Mouse (Mus musculus) spleen, adult 2 months (tissue): Measurements from ENCODE around the gene Serpinb6b. TPM values are rescaled to one million over a fixed set of nuclear protein-coding genes. Genes with fewer than 3 reads are reported as not detected.

ENCODE experiments used
- DNase-seq, 2 experiments: peaks; one replicate each; pipeline versions ENCODE4 v3.0.0 to v3.0.0-alpha.2; 2012 to 2021; ENCODE audit warnings: low spot score in 2 of 2, low read depth in 1 of 2
- H3K27ac ChIP-seq: fragments of 200-500 bp; 2 replicates; pipeline ENCODE4 v1.5.1; 2012; ENCODE audit warnings: low read length, inconsistent platforms; ENCODE audit not compliant: insufficient read depth
- H3K27me3 ChIP-seq: fragments of 200-500 bp; 2 replicates; pipeline ENCODE4 v1.6.1; 2012; ENCODE audit warnings: mild to moderate bottlenecking, moderate library complexity, low read length, inconsistent platforms; ENCODE audit not compliant: control insufficient read depth, insufficient read depth
- H3K36me3 ChIP-seq: fragments of 200-500 bp; 2 replicates; pipeline ENCODE4 v1.6.1; 2012; ENCODE audit warnings: mild to moderate bottlenecking, low read length, inconsistent platforms; ENCODE audit not compliant: control insufficient read depth, insufficient read depth
- H3K4me1 ChIP-seq: fragments of 200-500 bp; 2 replicates; pipeline ENCODE4 v1.6.1; 2011; ENCODE audit warnings: inconsistent platforms; ENCODE audit not compliant: control insufficient read depth, insufficient read depth, insufficient read length
- H3K4me3 ChIP-seq: fragments of 200-500 bp; 2 replicates; pipeline ENCODE4 v1.5.1; 2011; ENCODE audit warnings: mild to moderate bottlenecking, inconsistent platforms; ENCODE audit not compliant: insufficient read depth, insufficient read length; ENCODE audit errors: extremely low read depth
- CTCF ChIP-seq: fragments of 200-500 bp; IDR thresholded peaks from 2 replicates; pipeline ENCODE4 v1.5.1; 2011; ENCODE audit warnings: mild to moderate bottlenecking, inconsistent platforms; ENCODE audit not compliant: insufficient read depth, insufficient read length, insufficient replicate concordance; ENCODE audit errors: extremely low read depth
- POLR2A ChIP-seq: fragments of 200-500 bp; IDR thresholded peaks from 2 replicates; pipeline ENCODE4 v1.6.1; 2011; ENCODE audit warnings: low read depth, low read length, inconsistent platforms
- WGBS: fragments of 180-500 bp; shearing (Covaris S2); methylation state at CpG from one replicate; pipeline ENCODE4 v1.1.7; 2018; 5-methylcytosine and 5-hydroxymethylcytosine counted together
- polyA plus RNA-seq: library from polyadenylated mRNA; depleted of rRNA; stranded (reverse); fragments of >200 nt; gene quantifications from 2 replicates; pipeline ENCODE4 v1.2.3, GENCODE M21; 2012; rRNA removed

Gene Serpinb6b
- polyA plus RNA-seq, 1 experiment = 13.0 TPM

DNA sequence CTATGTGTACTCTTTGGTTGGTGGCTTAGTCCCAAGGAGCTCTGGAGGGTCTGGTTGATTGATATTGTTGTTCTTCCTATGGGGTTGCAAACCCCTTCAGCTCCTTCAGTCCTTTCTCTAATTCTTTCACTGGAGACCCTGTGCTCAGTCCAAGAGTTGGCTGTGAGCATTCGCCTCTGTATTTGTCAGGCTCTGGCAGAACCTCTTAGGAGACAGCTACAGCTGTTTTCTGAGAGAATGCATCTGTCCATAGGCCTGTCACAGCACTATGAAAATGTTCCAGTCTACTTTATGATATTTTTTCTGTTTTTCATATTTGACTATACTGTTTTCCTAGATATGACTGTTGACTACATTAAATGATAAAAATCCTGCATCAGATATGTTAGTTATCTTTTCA lies 47.4 kb downstream of the Serpinb6b start:
- H3K36me3 ChIP-seq = peaks cover 18% of the 10 kb centered on the region
- 83% methylated on average over 1 of the region's 1 CpGs for WGBS
- DNase-seq = no peak

DNA sequence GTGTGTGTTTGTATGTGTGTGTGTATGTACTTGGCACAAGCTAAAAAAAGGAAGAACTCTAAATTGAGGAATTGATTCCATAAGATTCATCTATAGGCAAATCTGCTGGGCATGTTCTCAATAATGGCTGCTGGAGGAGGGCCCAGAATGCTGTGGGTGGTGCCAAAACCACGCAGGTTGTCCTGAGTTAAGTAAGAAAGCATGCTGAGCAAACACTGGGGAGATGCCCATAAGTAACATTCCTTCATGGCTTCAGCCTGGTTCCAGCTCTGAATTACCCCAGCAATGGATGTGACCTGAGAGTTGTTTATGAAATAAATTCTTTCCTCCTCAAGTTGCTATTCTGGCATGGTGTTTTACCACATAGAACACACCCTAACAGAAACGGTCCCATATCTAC lies 48.3 kb downstream of the Serpinb6b start:
- no peak for DNase-seq
- no peak for TF ChIP-seq CTCF
- TF ChIP-seq POLR2A = no peak
- 87% methylated on average over 2 of the region's 2 CpGs for WGBS

More for the DNA sequence above, 47.4 kb downstream of the Serpinb6b start:
- TF ChIP-seq POLR2A (no peak), CTCF (no peak)
- Histone ChIP-seq H3K4me3 (no peak overlapping the region), H3K27ac (no peak overlapping the region), H3K4me1 (no peaks in the 10 kb centered on the region), H3K27me3 (no peaks in the 10 kb centered on the region)

DNA sequence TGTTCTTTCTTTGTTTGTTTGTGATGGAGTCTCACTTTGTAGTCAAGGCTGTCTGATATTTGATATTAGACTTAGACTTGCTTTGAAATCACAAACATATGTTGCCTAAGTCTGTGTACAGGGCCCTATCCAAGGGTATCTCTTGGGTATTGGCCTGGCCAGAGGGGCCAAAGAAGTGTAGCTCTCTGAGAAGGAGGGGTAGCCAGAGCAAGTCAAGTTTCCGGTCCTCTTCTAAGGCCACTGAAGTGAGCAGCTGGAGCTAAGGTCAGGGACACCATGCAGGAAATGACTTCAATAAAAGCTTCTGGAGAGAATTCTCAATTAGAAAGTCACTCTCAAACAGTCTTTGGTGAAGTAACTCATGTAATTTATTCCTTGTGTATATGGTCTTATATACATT lies 57.4 kb downstream of the Serpinb6b start:
- H3K36me3 ChIP-seq = no peaks in the 10 kb centered on the region
- H3K4me3 ChIP-seq = no peak overlapping the region
- no peak overlapping the region for H3K27ac ChIP-seq
- H3K27me3 ChIP-seq = no peaks in the 10 kb centered on the region
- no peaks in the 10 kb centered on the region for H3K4me1 ChIP-seq
- WGBS = 97% methylated on average over 1 of the region's 1 CpGs
- no peak for DNase-seq
- TF ChIP-seq CTCF (no peak), POLR2A (no peak)

More for the DNA sequence above, 48.3 kb downstream of the Serpinb6b start:
- H3K36me3 ChIP-seq = peaks cover 15% of the 10 kb centered on the region
- no peaks in the 10 kb centered on the region for H3K27me3 ChIP-seq
- no peak overlapping the region for H3K4me3 ChIP-seq
- H3K27ac ChIP-seq = no peak overlapping the region
- H3K4me1 ChIP-seq = no peaks in the 10 kb centered on the region

DNA sequence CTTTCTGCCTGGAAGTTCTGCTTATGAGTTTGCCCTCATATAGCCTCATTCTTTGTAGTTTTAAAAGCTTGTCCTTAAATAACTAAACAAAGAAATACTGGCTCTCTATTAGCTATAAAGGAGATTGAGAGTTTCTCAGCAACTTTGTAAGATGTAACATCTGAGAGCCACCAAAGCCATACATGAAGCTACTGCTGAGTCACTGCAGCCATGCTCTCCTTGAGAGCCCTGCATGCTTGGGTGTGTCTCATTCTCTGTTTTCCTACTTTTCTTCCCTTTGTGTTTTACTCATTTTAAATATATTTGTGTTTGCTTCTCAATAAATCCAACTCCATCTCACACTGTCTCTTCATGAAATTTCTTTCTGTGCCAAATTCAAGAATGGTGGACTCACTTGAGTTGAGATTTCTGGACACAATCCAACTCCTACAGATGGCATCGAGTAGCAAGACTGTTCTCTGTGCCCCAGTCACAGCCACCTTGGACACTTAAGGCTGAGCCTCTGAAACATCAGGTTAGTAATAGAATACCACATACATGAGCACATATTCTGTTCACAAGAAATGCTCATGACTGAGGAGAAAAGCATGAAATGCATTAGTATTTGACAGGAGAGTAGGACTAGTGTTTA lies 61.5 kb downstream of the Serpinb6b start:
- no peak for DNase-seq
- Histone ChIP-seq H3K27ac (no peak overlapping the region), H3K4me3 (no peak overlapping the region), H3K27me3 (no peaks in the 10 kb centered on the region), H3K36me3 (no peaks in the 10 kb centered on the region), H3K4me1 (no peaks in the 10 kb centered on the region)
- WGBS = 35% methylated on average over 1 of the region's 1 CpGs
- no peak for TF ChIP-seq POLR2A

DNA sequence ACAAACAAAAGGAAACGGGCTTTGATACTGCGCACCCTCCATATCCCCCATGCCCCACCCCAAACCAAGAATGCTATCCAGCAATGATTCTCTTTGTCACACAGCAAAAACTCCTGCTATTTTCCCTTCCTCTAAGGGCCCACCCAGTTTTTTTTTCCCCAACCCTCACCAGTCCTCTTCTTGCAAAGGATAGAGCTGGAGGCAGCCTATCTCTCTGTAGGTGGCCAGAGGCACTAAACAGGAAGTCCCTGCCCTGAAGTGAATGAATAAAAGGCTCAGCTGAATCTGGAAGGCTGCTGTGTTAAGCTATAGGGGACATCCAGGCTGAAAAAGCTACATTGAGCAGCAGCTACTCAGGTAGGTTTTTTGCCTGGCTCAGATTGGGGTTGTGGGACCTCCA lies 62.2 kb downstream of the Serpinb6b start, which contains the start of gene Serpinb9b:
Gene Serpinb9b, plus strand, starts transcription at position 173 of the 400 bp plus-strand sequence.
- WGBS = 83% methylated on average over 2 of the region's 2 CpGs
- Histone ChIP-seq H3K4me1 (no peaks in the 10 kb centered on the region), H3K4me3 (no peak within 1 kb of the TSS), H3K27me3 (no peaks in the 10 kb centered on the region), H3K27ac (no peak within 1 kb of the TSS), H3K36me3 (no peaks in the 10 kb centered on the region)
- TF ChIP-seq POLR2A (no peak), CTCF (no peak)
- no peak for DNase-seq

DNA sequence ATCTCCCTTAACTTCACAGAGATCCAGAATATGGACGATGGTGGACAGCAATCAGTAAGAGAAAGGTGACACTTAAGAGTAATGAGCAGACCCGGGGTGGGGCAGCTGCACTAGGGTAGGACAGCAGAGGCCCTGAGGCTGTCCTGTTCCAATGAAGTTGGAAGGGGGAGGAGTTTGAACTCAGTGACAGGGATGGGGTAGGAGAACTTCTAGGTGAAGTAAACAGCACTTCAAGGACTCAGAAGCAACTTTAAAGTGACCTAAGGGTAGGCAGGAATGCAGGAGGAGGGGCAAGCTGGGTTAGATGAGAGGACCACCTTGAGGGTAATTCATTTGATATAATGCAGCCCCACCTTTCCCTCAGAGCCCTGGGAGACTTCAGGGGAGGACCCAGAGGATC lies 63.1 kb downstream of the Serpinb6b start:
- Histone ChIP-seq H3K36me3 (no peaks in the 10 kb centered on the region), H3K4me1 (no peaks in the 10 kb centered on the region), H3K4me3 (no peak overlapping the region), H3K27ac (no peak overlapping the region), H3K27me3 (no peaks in the 10 kb centered on the region)
- 75% methylated on average over 2 of the region's 2 CpGs for WGBS
- TF ChIP-seq CTCF (no peak), POLR2A (no peak)
- DNase-seq = no peak

DNA sequence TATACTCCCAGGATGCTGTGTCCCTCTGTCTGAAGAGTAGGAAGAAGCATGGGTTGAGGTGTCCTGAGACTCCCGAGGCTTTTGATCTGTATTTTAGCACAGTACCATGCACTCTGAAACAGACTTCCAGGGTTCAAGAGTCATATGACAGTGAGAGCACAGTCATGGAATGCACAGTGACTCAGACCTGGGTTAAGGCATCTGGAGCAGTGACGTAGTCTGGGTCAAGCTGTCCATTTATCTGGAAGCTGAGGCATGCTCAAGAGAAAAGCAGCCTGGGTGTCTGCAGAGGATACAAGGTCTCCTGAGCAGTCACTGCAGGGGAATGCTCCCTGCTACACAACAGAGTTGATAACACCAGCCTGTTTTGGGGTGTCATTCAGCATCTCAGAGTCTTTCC lies 63.5 kb downstream of the Serpinb6b start:
- Histone ChIP-seq H3K27me3 (no peaks in the 10 kb centered on the region), H3K4me1 (no peaks in the 10 kb centered on the region), H3K36me3 (no peaks in the 10 kb centered on the region), H3K4me3 (no peak overlapping the region), H3K27ac (no peak overlapping the region)
- TF ChIP-seq POLR2A (no peak), CTCF (no peak)
- DNase-seq = no peak
- WGBS = 77% methylated on average over 2 of the region's 2 CpGs

Other genes starting within 250 kb of the Serpinb6b start
- not detected in 2 replicates for gene Mylk4, start 181.3 kb upstream of the Serpinb6b start, polyA plus RNA-seq
- gene Wrnip1, start 163.2 kb upstream of the Serpinb6b start, polyA plus RNA-seq = 26.6 and 37.1 TPM in 2 replicates
- gene D930007J09Rik, start 162.4 kb upstream of the Serpinb6b start, polyA plus RNA-seq = not detected in 2 replicates
- 24.6 and 30.2 TPM in 2 replicates for gene Serpinb1a, start 114.0 kb upstream of the Serpinb6b start, polyA plus RNA-seq
- not detected in 2 replicates for gene Serpinb1c, start 67.0 kb upstream of the Serpinb6b start, polyA plus RNA-seq
- gene Serpinb9, start 38.0 kb downstream of the Serpinb6b start, polyA plus RNA-seq = 5.8 and 7.0 TPM in 2 replicates
- 0.32 and 0.36 TPM in 2 replicates for gene Serpinb9b, start 62.2 kb downstream of the Serpinb6b start, polyA plus RNA-seq
- 0.06 and 0.21 TPM in 2 replicates for gene Serpinb1b, start 113.4 kb downstream of the Serpinb6b start, polyA plus RNA-seq
- gene Serpinb9c, start 194.5 kb downstream of the Serpinb6b start, polyA plus RNA-seq = not detected in 2 replicates
- gene Serpinb9d, start 227.8 kb downstream of the Serpinb6b start, polyA plus RNA-seq = not detected in 2 replicates